Mouse (Mus musculus) frontal cortex, adult (tissue): Measurements from ENCODE around the gene Csrnp3.

Source experiments
- ATAC-seq: cut with Nextera tagmentation; 2 replicates; pipeline ENCODE4 v1.9.2; 2017; ENCODE audit warnings: mild to moderate bottlenecking, moderate library complexity, mixed read lengths; ENCODE audit not compliant: low TSS enrichment

The Csrnp3 gene

GRCm38 (mm10) chr2:66019235-66019634 lies 173.7 kb downstream of the Csrnp3 start:
- ATAC-seq: no peak

DNA sequence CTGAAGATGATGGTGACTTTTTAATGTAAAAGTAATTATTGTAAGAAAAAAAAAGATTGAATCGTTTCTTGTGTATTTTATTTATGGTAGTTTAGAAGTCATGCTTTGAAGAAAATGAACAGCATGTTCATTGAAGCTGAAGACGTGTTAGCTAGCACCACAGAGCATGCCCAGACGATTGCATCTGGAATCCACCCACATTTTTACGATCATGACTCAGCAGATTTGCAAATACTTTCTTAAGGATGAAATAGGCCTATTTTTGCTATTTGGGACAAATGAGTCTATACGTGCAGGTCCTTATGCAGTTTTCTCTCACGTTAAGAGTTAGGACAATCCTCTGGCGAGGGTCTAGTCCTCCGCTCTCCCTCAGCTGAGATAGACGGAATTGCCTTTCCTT lies 177.9 kb downstream of the Csrnp3 start:
- ATAC-seq: peak; percentile 31; the same call in 1 of the 2 replicates

- ATAC-seq: peak; percentile 24; the same call in 1 of the 2 replicates
Measured at GRCm38 (mm10) chr2:66024837-66025236, 179.3 kb downstream of the Csrnp3 start.

- no peak for ATAC-seq
Measured at GRCm38 (mm10) chr2:66028812-66029211, 183.2 kb downstream of the Csrnp3 start.

GRCm38 (mm10) chr2:66034907-66035679 lies 189.5 kb downstream of the Csrnp3 start:
- peak; percentile 39 for ATAC-seq

DNA sequence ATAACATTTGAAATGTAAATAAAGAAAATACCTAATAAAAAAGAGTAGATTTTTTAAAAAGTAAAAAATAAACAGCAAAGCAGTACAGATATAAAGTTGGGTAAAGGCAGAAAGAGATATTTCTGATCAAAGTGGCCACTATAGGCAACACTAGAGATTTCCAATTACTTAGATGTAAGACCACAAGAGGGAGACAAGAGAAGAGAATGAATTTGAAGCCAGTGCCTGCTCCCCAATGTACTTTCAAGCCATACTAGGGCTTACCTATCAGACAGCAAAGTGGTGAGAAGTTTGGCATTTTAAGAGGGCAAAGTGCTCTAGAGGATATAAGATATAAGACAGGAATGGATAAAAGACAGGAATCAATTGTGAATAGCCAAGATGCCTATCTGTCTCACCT lies 195.0 kb downstream of the Csrnp3 start:
- no peak for ATAC-seq

DNA sequence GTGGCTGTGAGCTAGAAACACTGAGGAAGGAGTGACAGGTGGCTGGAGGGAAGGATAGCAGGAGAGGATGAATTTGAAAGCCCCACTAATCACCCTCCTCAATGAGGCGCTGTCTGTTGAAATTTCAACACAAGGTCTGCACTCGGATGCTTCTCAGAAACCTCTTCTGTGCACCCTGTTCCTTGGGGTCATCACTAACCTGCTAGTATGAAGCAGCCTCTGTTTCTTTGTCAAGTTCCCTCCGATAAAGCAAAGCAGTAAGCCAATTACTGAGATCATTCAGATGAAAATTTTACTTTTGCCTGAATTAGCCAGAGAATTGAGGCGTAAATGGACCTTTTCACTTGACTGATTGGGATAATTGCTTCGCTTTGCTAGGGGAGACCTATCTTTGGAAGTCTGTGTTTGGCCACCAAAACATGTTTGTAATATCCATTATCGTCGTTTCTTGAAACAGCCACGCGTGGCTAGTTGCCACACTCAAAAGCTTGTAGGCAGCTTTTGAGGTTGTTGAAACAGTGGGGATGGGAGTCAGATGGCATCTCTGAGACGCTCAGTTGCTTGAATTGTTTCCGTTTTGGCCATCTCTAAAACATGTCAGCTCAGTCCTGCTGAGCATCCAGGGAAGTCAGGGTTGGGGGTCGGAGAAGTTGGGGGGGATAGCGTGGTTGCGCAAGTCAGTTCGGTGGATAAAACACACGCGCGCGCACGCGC lies 195.8 kb downstream of the Csrnp3 start:
- peak; percentile 48 for ATAC-seq

DNA sequence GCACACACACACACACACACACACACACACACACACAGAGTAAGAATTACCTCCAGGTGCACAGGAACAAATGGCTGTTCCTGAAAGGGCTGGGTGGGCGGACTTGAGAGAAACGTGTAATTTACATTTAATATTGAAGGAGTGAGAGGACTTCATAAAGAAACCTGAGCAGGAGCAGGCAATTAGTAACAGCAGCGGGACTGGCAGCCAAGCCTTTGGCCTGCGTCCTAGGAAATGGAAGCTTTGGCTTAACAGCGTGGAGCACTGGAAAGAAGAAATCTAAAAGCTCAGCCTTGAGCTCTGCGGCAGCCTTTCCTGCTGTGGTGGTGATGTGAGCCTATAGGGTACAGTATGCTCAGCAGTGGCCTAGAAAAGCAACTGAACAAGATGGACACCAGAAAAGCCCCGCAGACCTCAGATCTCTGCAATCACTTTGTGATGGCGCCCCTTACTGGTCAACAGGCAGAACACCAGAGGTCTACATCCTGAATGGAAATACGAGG lies 196.4 kb downstream of the Csrnp3 start:
- ATAC-seq: peak; percentile 95

DNA sequence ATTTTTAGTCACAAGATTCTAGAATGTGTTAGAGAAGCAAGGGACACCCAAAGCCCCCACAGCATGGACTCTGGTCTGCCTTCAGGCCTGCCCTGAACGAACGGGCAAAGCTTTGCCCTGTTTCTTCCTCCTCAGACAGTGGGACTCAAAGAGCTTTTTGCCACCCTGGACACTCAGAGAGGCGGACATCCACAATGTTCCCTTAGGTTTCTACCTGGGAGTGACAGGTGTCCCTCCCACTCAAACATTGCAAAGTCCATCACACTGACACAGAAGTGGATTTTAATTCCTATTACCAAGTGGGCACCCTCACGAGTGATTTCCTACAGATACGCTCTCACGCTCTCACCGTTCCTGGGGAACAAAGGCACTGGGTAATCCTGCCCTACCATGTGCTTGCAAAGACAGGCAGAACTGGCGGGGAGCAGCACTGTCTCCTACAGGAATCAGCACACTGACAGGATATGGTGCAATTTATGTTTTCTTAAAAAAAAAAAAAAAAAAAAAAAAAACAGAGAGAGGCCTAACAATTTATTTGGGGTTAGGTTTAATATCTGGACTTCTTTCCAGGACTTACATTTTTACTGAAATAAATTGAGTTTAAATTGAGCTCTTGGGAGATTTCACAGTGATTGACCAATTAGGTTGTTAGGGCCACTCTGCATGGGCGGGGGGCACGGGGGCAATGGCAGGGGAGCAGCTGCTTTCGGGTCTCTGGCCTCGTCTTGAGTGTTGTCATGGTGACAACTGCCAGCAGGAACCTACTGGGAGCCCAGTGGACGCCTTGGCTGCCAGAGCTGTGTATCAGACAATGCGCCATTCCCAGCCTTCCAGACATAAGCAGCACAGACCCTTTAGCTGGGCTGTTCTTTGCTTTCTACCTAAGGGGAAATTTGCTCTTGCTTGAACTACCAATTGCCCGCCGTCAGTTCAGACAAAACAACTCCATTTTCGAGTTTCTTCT lies 198.2 kb downstream of the Csrnp3 start:
- ATAC-seq: no peak

DNA sequence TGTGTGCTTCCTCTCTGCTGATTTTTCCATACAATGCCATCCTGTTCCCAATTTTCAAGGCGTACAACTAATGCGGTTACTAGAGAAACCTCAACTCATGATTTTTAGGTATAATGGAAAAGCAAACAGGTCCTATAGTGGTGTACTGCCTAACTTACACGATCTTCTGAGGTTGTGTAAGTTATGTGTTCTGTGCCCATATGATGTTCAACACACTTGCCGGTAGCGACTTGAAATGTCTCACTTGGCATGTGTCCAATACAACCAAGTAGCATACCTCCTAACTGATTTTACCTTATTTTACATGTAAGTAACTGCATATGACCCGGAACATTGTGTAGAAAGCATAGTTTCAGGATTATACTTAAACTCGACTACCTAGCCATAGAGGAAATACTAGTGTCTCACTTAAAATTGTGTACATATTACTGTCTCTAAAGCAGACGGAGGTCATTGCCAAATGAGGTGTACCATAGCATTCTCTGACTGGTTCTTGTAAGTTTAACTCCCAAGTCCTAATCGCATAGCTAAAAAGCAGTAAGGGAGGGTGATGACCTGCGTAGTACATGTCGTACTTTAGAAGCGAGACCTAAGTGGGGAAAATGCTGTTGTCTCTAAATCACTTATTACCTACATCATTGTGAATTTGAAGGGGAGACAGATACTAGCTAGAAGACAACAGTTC lies 199.0 kb downstream of the Csrnp3 start:
- ATAC-seq: no peak

DNA sequence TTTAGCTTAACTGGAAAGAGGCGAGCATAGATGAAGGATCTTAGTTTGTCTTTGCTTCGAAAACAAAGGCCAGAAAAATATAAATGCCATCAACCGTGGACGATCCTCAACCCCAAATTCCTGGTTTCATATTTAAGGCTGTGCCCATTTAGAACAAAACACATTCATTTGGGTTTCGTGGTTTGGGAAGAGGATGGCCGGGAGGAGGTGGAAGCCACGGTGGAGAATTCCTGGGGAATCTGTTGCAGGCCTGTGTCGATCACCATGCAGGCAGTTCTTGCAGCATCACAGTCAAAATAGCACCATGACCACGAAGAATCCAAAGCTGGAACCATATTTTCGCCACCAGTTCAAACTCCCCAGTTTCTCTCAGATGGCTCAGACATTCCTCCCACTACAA lies 217.7 kb downstream of the Csrnp3 start:
- peak; percentile 62 for ATAC-seq

- ATAC-seq: no peak
Measured at GRCm38 (mm10) chr2:66069454-66069853, 223.9 kb downstream of the Csrnp3 start.

- no peak for ATAC-seq
Measured at GRCm38 (mm10) chr2:66080731-66081130, 235.2 kb downstream of the Csrnp3 start.
